Mouse (Mus musculus): ENCODE data around the gene Lrig2. TPM values are rescaled to one million over a fixed set of nuclear protein-coding genes. Genes with fewer than 3 reads are reported as not detected.

The Lrig2 gene
- polyA plus RNA-seq (2015; fragmentation: Nextera tagmentation; extraction: Ambion mirVana) = 34.8 and 36.8 TPM in 2 replicates

- peak; percentile 99 for ATAC-seq (replicated peaks)
- peak within 1 kb of the TSS; percentile 98 for H3K27ac ChIP-seq
- H3K9ac ChIP-seq = peak within 1 kb of the TSS; percentile 79
- H3K4me1 ChIP-seq = peaks cover 28% of the 10 kb centered on the region
- H3K9me3 ChIP-seq = no peaks in the 10 kb centered on the region
- peak within 1 kb of the TSS; percentile 97 for H3K4me3 ChIP-seq
- no peaks in the 10 kb centered on the region for H3K36me3 ChIP-seq (replicated peaks)
- H3K4me2 ChIP-seq = peak within 1 kb of the TSS; percentile 78
- H3K27me3 ChIP-seq (replicated peaks) = no peaks in the 10 kb centered on the region
- under 1% methylated on average over 70 of the region's 71 CpGs for WGBS
Observed at GRCm38 (mm10) chr3:104511538-104512423, at the start of gene Lrig2. Lrig2 (minus strand) TSS chr3:104511918.

- WGBS = 93% methylated on average over 1 of the region's 1 CpGs
- no peaks in the 10 kb centered on the region for H3K27me3 ChIP-seq (replicated peaks)
- no peak for ATAC-seq (replicated peaks)
Observed at GRCm38 (mm10) chr3:104556624-104557023, 44.9 kb upstream of the Lrig2 start.

GRCm38 (mm10) chr3:104550594-104550993 is 38.9 kb upstream of the Lrig2 start:
- H3K36me3 ChIP-seq (replicated peaks) = no peaks in the 10 kb centered on the region
- no peak overlapping the region for H3K27ac ChIP-seq
- H3K9me3 ChIP-seq = no peaks in the 10 kb centered on the region
- H3K27me3 ChIP-seq (replicated peaks) = no peaks in the 10 kb centered on the region
- H3K4me3 ChIP-seq = no peak overlapping the region
- no peak overlapping the region for H3K9ac ChIP-seq
- ATAC-seq (replicated peaks) = no peak
- H3K4me1 ChIP-seq = no peaks in the 10 kb centered on the region
- no peak overlapping the region for H3K4me2 ChIP-seq
- 46% methylated on average over 3 of the region's 3 CpGs for WGBS

More at GRCm38 (mm10) chr3:104556624-104557023, 44.9 kb upstream of the Lrig2 start:
- H3K4me1 ChIP-seq = no peaks in the 10 kb centered on the region
- H3K9ac ChIP-seq = no peak overlapping the region
- H3K27ac ChIP-seq = no peak overlapping the region
- H3K4me2 ChIP-seq = no peak overlapping the region
- H3K9me3 ChIP-seq = no peaks in the 10 kb centered on the region
- no peak overlapping the region for H3K4me3 ChIP-seq
- H3K36me3 ChIP-seq (replicated peaks) = no peaks in the 10 kb centered on the region

DNA sequence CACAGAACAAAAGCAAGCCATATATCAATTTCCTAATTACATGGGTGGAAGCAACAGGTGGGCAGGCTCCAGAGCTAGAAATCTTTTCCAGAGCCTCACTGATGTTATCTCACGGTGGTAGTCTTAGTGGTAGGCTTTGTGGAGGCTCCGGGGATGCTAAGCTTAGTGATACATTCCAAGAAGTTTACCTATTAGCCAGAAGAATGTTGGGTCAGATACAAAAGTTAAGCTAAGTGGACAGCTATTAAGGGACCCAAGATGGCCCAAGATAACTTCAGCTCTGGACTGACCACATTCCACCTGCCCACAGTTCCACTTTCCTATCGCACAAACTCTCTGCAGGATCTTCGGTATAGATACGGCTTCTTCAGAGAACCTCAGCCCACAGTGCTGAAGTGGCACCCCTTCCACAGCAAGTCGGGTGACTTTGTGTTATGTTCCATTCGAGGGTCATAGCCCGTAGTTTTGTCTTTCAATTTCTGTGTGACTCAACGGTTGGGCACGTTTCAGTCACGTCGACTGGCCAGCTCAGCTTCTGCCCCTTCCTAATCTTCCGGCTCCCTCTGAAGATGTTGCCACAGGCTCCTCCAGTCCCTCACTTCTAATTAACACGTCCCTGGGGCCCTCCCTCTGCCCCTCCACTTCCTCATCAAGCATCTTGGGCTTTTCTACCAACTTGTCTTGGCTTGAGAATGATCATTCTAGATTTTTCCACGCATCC is 36.8 kb upstream of the Lrig2 start:
- no peak overlapping the region for H3K27ac ChIP-seq
- no peaks in the 10 kb centered on the region for H3K4me1 ChIP-seq
- no peak overlapping the region for H3K4me2 ChIP-seq
- WGBS = 77% methylated on average over 15 of the region's 15 CpGs
- H3K36me3 ChIP-seq (replicated peaks) = no peaks in the 10 kb centered on the region
- no peak for ATAC-seq (replicated peaks)
- H3K4me3 ChIP-seq = no peak overlapping the region
- no peak overlapping the region for H3K9ac ChIP-seq
- H3K27me3 ChIP-seq (replicated peaks) = no peaks in the 10 kb centered on the region
- H3K9me3 ChIP-seq = no peaks in the 10 kb centered on the region

DNA sequence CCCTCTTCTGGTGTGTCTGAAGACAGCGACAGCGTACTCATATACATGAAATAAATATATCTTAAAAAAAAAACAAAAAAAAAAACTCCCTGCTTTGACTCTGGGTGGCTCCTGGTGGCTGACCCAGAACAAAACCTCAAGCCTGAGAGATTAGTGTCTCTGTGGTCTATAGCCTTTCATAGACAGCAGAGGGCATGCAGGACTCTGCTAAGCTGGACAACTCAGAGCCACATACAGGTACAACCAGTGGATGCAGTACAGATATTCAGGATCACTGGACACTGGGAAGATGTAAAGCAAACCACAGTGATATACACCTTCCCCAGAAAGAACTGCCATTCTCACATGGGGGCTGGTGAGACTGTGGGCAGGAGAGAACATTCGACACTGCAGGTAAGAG is 32.1 kb upstream of the Lrig2 start:
- Histone ChIP-seq H3K36me3 (replicated peaks) (no peaks in the 10 kb centered on the region), H3K4me3 (no peak overlapping the region), H3K27me3 (replicated peaks) (no peaks in the 10 kb centered on the region), H3K9me3 (no peaks in the 10 kb centered on the region), H3K27ac (no peak overlapping the region), H3K4me2 (no peak overlapping the region), H3K4me1 (peaks cover 9% of the 10 kb centered on the region), H3K9ac (no peak overlapping the region)
- no peak for ATAC-seq (replicated peaks)
- 96% methylated on average over 3 of the region's 3 CpGs for WGBS

DNA sequence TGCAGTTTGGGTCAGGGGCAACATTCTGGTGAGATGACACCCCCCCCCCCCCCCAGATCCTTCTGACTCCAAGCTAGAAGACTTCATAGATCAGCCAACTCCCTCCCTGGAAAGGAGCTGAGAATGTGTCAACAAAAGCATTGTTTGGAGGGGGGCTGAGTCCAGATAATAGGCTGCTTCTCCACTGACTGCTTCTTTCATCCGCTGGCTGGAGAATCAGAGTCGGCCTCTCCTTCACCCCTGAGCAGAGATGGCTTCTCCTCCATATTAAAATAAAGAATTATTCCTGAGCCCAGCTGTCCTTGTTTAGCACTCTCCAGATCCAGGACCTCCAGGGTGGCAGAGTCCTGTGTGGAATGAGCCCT is 30.3 kb upstream of the Lrig2 start:
- no peak overlapping the region for H3K9ac ChIP-seq

GRCm38 (mm10) chr3:104541139-104542064 is 29.7 kb upstream of the Lrig2 start:
- H3K9me3 ChIP-seq = no peaks in the 10 kb centered on the region

More for the DNA sequence above, 30.3 kb upstream of the Lrig2 start:
- Histone ChIP-seq H3K9me3 (no peaks in the 10 kb centered on the region), H3K4me3 (no peak overlapping the region), H3K4me2 (peak overlapping the region; percentile 51; the same call in 1 of the 2 replicates), H3K27me3 (replicated peaks) (no peaks in the 10 kb centered on the region), H3K4me1 (peaks cover 9% of the 10 kb centered on the region), H3K36me3 (replicated peaks) (no peaks in the 10 kb centered on the region), H3K27ac (peak overlapping the region; percentile 26; the same call in 1 of the 2 replicates)
- ATAC-seq (replicated peaks) = peak; percentile 54
- 6% methylated on average over 2 of the region's 2 CpGs for WGBS

DNA sequence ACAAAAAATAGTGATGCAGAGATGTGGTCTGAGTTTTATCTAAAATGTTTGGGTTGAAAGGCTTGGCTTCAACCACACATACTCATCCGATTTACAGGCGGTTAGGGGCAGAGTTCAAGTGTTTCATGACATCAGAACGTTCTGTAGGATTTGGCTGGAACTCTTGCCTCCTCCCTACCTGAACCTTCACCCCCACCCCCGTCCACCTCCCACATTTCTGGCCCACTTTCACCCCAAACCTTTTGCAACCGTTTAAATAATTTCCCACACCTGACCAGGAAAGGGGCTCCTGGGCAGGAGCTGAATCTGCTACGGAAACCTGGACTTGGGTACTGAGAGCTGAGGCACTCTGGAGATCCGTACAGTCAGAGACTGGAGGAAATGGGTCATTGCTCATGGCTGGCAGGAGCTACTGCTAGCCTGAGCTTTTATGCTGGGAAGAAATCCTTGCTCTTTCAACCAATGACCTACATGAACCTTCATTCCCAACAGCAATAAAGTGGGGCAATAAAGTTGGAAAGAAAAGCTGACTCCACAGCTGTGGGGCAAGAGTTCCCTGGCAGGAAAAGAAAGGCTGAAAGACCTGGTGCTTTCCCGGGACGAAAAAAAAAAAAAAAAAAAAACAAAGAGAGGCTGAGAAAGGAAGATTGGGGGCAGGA is 28.9 kb upstream of the Lrig2 start:
- no peak overlapping the region for H3K27ac ChIP-seq
- WGBS = 71% methylated on average over 9 of the region's 9 CpGs
- H3K4me2 ChIP-seq = no peak overlapping the region
- H3K9ac ChIP-seq = no peak overlapping the region
- no peaks in the 10 kb centered on the region for H3K9me3 ChIP-seq
- H3K36me3 ChIP-seq (replicated peaks) = no peaks in the 10 kb centered on the region
- H3K4me3 ChIP-seq = no peak overlapping the region
- no peak for ATAC-seq (replicated peaks)
- peaks cover 9% of the 10 kb centered on the region for H3K4me1 ChIP-seq
- no peaks in the 10 kb centered on the region for H3K27me3 ChIP-seq (replicated peaks)

More at GRCm38 (mm10) chr3:104541139-104542064, 29.7 kb upstream of the Lrig2 start:
- 8% methylated on average over 21 of the region's 21 CpGs for WGBS
- peaks cover 9% of the 10 kb centered on the region for H3K4me1 ChIP-seq
- H3K27me3 ChIP-seq (replicated peaks) = no peaks in the 10 kb centered on the region
- H3K4me3 ChIP-seq = peak overlapping the region; percentile 19; the same call in 1 of the 2 replicates
- peak overlapping the region; percentile 26; the same call in 1 of the 2 replicates for H3K27ac ChIP-seq
- peak; percentile 86 for ATAC-seq (replicated peaks)
- H3K9ac ChIP-seq = peak overlapping the region; percentile 28; the same call in 1 of the 2 replicates
- no peaks in the 10 kb centered on the region for H3K36me3 ChIP-seq (replicated peaks)
- peak overlapping the region; percentile 51 for H3K4me2 ChIP-seq

GRCm38 (mm10) chr3:104533223-104533622 is 21.5 kb upstream of the Lrig2 start:
- 93% methylated on average over 1 of the region's 1 CpGs for WGBS
- Histone ChIP-seq H3K9ac (no peak overlapping the region), H3K4me2 (no peak overlapping the region)

GRCm38 (mm10) chr3:104526115-104526882 is 14.6 kb upstream of the Lrig2 start:
- WGBS = 75% methylated on average over 4 of the region's 4 CpGs
- Histone ChIP-seq H3K9me3 (no peaks in the 10 kb centered on the region), H3K27ac (no peak overlapping the region), H3K36me3 (replicated peaks) (no peaks in the 10 kb centered on the region), H3K4me1 (no peaks in the 10 kb centered on the region), H3K4me3 (no peak overlapping the region), H3K27me3 (replicated peaks) (no peaks in the 10 kb centered on the region), H3K4me2 (no peak overlapping the region), H3K9ac (no peak overlapping the region)
- no peak for ATAC-seq (replicated peaks)

More at GRCm38 (mm10) chr3:104533223-104533622, 21.5 kb upstream of the Lrig2 start:
- Histone ChIP-seq H3K9me3 (no peaks in the 10 kb centered on the region), H3K36me3 (replicated peaks) (no peaks in the 10 kb centered on the region), H3K27me3 (replicated peaks) (no peaks in the 10 kb centered on the region), H3K4me3 (no peak overlapping the region), H3K4me1 (no peaks in the 10 kb centered on the region), H3K27ac (no peak overlapping the region)
- ATAC-seq (replicated peaks) = no peak

DNA sequence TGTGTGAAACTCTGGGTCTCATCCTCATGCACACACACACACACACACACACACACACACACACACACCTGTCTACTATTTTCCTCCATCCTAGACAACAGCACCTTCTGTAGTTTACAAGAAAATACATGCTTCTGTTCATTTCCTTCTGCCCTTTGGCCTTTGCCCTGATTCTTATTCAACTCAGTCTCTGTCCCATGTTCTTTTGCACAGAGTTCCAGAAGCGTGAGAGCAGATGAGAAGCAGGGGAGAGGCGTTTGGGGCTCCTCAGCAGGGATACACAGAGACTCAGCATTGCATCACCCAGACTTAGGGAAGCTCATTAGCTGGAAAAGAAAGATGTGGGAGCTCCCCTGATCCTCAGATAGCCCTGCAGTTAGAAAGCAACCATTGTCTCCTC is 13.8 kb upstream of the Lrig2 start:
- ATAC-seq (replicated peaks) = no peak
- Histone ChIP-seq H3K4me3 (no peak overlapping the region), H3K36me3 (replicated peaks) (no peaks in the 10 kb centered on the region), H3K9me3 (no peaks in the 10 kb centered on the region), H3K27me3 (replicated peaks) (no peaks in the 10 kb centered on the region), H3K4me1 (no peaks in the 10 kb centered on the region), H3K4me2 (no peak overlapping the region), H3K27ac (no peak overlapping the region), H3K9ac (no peak overlapping the region)
- 38% methylated on average over 2 of the region's 2 CpGs for WGBS

Data from midbrain, embryonic 15.5 days (tissue).